8 mouse cellular contexts compared by ENCODE assay signal in the genomic region with DNA sequence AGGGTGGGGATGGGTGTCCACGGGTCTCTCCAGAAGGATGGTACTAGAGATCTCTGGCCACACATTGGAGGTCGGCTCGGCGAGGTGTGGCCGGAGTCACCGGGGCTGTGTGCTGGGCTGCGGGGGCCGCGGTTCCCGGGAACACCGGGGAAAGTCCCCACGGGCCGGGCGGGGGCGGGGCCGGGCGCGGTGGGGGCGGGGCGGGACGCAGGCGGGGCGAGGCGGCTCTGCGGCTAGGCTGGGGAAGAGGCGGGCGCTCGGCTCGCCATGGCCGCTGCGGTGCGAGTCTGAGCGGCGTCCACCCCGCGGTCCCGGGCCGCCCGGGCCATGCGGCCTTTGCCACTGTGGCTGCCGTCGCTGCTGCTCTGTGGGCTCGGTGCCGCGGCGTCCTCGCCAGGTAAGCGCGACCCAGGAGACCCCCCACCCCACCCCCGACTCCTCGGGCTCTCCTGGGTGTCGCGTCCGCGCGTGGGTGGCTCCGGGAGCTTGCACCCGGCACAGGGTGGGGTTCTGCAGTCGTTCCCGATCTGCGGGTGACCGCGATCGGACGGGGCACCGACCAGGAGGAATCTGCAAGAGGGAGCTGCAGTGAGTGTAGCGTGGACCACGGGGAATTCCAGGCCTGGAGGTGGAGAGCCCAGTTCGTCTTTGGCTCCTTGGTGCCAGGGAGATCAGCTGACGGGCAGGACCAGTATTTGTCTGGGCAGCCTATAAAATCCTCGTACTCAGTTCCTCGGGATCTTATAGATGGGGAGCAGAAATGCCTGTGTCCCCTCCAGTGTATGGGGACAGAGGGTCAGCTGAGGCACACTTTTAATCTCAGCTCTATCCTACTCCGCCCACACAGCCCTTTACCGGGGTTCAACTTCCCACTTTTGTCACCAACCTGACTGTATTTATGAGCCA. TPM values are rescaled to one million over a fixed set of nuclear protein-coding genes. Genes with fewer than 3 reads are reported as not detected.
DNase-seq lines count a peak whose midpoint lies in the region; ATAC-seq and TF ChIP-seq lines count a peak whose summit lies in the region.

Gene Ifngr2 (plus strand): TSS at position 237 of the 906 bp plus-strand sequence.

- H3K27ac ChIP-seq in cerebellum, adult 2 months (ENCODE audit: insufficient read depth, low read length): peak within 1 kb of the TSS; percentile 38
- H3K27ac ChIP-seq in hindbrain, embryonic 13.5 days: peak within 1 kb of the TSS; percentile 62; the same call in 1 of the 2 replicates
- H3K27ac ChIP-seq in macrophage: peak within 1 kb of the TSS; percentile 96

- peak within 1 kb of the TSS; percentile 93 for H3K9ac ChIP-seq in hindbrain, embryonic 13.5 days

- TF ChIP-seq CTCF in cerebellum, adult 2 months (IDR thresholded peaks at IDR 0.05; ENCODE audit: borderline replicate concordance, insufficient read depth, low read depth, low read length): no peak

- H3K4me1 ChIP-seq in cerebellum, adult 2 months (ENCODE audit: control insufficient read depth, insufficient read depth, low read length): no peaks in the 10 kb centered on the region; the same call in 1 of the 2 replicates
- H3K4me1 ChIP-seq in hindbrain, embryonic 13.5 days (replicated peaks): peaks cover 33% of the 10 kb centered on the region

- peak within 1 kb of the TSS; percentile 76 for H3K4me2 ChIP-seq in hindbrain, embryonic 13.5 days

- WGBS in cerebellum, adult 2 months: 2% methylated on average over 56 of the region's 74 CpGs
- WGBS in hindbrain, embryonic 13.5 days: under 1% methylated on average over 49 of the region's 74 CpGs
- 1% methylated on average over 57 of the region's 74 CpGs for WGBS in macrophage (ENCODE audit: missing documents)

- TF ChIP-seq POLR2A in cerebellum, adult 2 months (IDR thresholded peaks at IDR 0.05; ENCODE audit: borderline replicate concordance, insufficient read depth, low read length): 0 out of 2 replicates have a peak, but pooled peaks have one; percentile 45

- peak; percentile 88 for ATAC-seq in hindbrain, embryonic 13.5 days (ENCODE audit: low FRiP score)

- H3K4me3 ChIP-seq in cerebellum, adult 2 months (replicated peaks; ENCODE audit: insufficient read depth, low read depth, low read length): peak within 1 kb of the TSS; percentile 81
- H3K4me3 ChIP-seq in hindbrain, embryonic 13.5 days: peak within 1 kb of the TSS; percentile 87
- peak within 1 kb of the TSS; percentile 84 for H3K4me3 ChIP-seq in macrophage (ENCODE audit: inconsistent target)

- peak; percentile 65 for DNase-seq in Muller cell, postnatal 12 days (ENCODE audit: inconsistent ontology term)
- DNase-seq in cerebellum, adult 2 months: peak; percentile 66 to 74
- peak; percentile 30 to 48 for DNase-seq in frontal cortex, postnatal 36 days (ENCODE audit: low spot score in 2 of 2)
- DNase-seq in left cerebral cortex, adult 8-10 months (ENCODE audit: low spot score in 2 of 2): peak; percentile 38 to 43
- peak; percentile 47 for DNase-seq in right cerebral cortex, adult 18-20 months
- DNase-seq in urinary bladder, postnatal 4 days (ENCODE audit: low spot score in 2 of 2): peak; percentile 63 to 67

- no peaks in the 10 kb centered on the region for H3K36me3 ChIP-seq in hindbrain, embryonic 13.5 days
- H3K36me3 ChIP-seq in macrophage (ENCODE audit: inconsistent target): peaks cover 12% of the 10 kb centered on the region; the same call in 1 of the 2 replicates

- peaks cover 50% of the 10 kb centered on the region for H3K79me2 ChIP-seq in macrophage (ENCODE audit: inconsistent target)

- no peaks in the 10 kb centered on the region for H3K9me3 ChIP-seq in hindbrain, embryonic 13.5 days

- no peaks in the 10 kb centered on the region for H3K27me3 ChIP-seq in cerebellum, adult 2 months (ENCODE audit: control insufficient read depth, insufficient read depth, low read length)
- peaks cover 6% of the 10 kb centered on the region; the same call in 1 of the 2 replicates for H3K27me3 ChIP-seq in hindbrain, embryonic 13.5 days

RNA-seq across cellular contexts. Expression of gene Ifngr2, which starts in this region (rescaled TPM):
- polyA plus RNA-seq in cerebellum, adult 2 months (2012; rRNA removed): 33.9 and 34.5 TPM in 2 replicates
- polyA plus RNA-seq in hindbrain, embryonic 13.5 days (2015; fragmentation: Nextera tagmentation; extraction: Ambion mirVana): 72.1 and 73.0 TPM in 2 replicates
- 10 to 100 TPM; 25.2 to 37.4 (median 32.2) TPM for total RNA-seq in left cerebral cortex, adult 8-10 months (2022)
- total RNA-seq in macrophage (2018; cell fraction: chromatin; rRNA removed): 10 to 100 TPM; 29.9 to 65.9 (median 45.2) TPM
- 100 to 1,000 TPM in 21 of 26 experiments, 10 to 100 TPM in 5; 91.2 to 131 (median 118) TPM for total RNA-seq in macrophage (2018; cell fraction: cytosol; rRNA removed)
- 100 to 1,000 TPM in 3 of 26 experiments, 10 to 100 TPM in 23; 53.5 to 110 (median 76.6) TPM for total RNA-seq in macrophage (2018; cell fraction: nucleus; rRNA removed)
- 53.8 to 84.8 TPM (median 83.9 TPM) in 3 replicates for polyA plus RNA-seq in macrophage (2018)

Comparison
In these comparisons a context has a peak if more than half of its experiments do, and no peak if none do; other contexts are left out.
1. Peak in every context shown above with its lines: DNase-seq, ATAC-seq, H3K4me3 ChIP-seq and H3K27ac ChIP-seq.
2. H3K27ac ChIP-seq: peak in every context shown above with its lines; median percentile 96 in macrophage; 62 in hindbrain, embryonic 13.5 days; 38 in cerebellum, adult 2 months.